Mouse (Mus musculus): Measurements from ENCODE around the gene Llgl1.

Llgl1 gene

DNA sequence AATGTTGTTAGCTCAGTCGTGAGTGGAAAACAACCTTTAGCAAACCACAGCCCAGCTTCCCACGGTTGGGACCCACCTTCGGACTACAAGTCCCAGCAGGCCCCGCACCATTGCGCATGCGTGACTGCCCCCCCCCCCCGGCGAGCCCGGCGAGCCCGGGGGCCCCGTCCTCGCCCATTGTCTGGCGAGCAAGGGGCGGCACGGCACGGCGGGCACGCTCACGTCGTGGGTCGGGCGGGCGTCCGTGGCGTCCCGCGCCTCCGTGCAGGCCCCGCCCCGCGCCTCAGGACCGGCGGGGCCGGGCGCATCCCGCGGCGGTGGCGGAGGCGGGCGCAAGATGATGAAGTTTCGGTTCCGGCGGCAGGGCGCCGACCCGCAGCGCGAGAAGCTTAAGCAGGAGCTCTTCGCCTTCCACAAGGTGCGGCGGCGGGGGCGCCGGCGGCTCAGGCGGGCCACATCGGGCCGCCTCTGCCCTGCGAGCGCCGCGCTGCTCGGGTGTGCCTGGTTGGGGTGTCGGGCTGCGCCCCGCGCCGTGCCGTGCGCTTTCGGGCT is at the start of gene Llgl1:
Gene Llgl1 (plus strand): TSS at position 200 of the 552 bp plus-strand sequence.
- peak; percentile 91 for DNase-seq (ENCODE audit: low read depth, low spot score)

DNA sequence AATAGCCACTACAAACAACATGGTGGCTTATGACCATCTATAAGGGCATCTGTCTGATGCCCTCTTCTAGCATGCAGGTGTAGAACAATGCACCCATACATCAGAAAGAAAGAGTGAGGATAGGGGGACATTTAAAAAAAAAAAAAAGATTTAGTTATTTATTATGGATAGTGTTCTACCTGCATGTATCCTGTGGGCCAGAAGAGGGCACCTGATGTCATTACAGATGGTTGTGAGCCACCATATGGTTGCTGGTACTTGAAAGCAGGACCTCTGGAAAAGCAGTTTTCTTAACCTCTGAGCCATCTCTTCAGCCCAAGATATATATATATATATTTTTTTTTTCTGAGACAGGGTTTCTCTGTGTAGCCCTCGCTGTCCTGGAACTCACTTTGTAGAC is 3.4 kb upstream of the Llgl1 start:
- no peak for DNase-seq (ENCODE audit: low read depth, low spot score)

- peak; percentile 61 for DNase-seq (ENCODE audit: low read depth, low spot score)
Measured at GRCm38 (mm10) chr11:60697561-60697960, 2.0 kb upstream of the Llgl1 start.

DNA sequence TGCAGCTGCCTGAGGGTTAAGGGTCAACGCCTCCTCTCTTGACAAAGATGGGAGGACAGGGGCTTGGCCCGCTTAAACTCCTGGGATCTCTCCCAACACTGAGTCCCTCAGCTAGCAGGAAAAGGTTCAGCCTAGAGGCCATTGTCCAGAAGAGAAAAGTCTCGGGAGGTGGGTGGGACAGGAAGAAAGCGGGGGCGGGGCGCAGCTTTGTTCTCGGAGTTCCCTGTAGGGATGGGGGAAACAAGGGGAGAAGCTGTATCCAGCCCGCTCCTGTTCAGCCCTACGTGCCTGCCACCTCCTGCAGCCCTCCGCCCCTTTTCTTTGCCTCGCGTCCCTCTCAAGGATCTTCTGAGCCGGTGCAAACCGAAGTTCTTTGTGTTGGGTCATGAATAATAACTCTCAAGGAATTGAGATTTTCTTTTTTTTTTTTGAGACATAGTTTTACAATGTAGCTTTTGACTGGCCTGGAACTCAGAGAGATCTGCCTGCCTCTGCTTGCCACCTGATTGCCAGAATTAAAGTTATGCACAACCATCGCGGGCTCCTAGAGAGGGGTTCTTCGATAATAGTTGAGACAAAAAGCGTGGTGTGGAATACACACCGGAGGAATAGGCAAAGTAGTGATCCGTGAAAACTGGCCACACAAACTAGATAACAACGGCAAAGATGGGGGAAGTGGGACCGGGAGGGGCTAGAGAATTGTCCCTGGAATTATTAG is 558 bp upstream of the Llgl1 start:
- DNase-seq (ENCODE audit: low read depth, low spot score), result peak; percentile 96

- no peak for DNase-seq (ENCODE audit: low read depth, low spot score)
Measured at GRCm38 (mm10) chr11:60700320-60701185, 1.0 kb downstream of the Llgl1 start.

DNA sequence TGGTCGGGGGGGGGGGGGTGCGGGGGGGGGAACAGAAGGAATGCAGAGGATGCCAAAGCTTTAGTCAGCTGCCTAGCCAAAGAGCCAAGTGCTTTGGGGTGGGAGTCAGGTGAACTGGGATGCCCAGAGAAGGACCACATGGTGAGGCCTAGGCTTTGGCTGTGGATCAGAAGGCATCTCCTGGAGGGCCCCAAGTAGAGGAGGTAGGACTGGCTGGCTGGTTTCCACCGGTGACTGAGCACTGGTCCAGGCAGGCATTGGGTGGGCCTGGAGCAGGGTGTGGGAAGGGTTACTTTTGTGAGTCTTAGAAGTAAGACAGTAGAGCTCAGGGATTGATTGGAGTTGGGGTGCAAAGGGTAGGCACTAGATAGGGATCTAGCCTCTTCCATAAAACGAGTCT is 2.1 kb downstream of the Llgl1 start:
- no peak for DNase-seq (ENCODE audit: low read depth, low spot score)

DNA sequence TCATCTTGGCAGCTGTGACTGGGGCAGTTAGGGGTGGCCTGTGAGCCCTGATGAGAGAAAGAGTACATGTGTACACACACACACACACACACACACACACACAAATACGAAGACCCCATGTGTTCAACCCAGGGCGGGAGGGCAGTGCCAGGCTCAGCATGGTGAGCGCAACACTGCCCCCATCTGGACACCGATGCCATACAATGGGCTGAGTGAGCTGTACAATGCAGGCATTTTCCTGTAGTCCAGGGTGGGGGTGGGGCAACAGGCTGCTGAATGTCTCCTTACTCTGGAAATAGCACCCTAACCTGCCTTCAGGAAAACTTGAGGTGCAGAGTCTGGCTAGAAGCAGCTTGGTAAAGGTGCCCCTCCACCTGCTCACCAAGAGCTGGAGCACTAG is 3.6 kb downstream of the Llgl1 start:
- peak; percentile 73 for DNase-seq (ENCODE audit: low read depth, low spot score)

DNA sequence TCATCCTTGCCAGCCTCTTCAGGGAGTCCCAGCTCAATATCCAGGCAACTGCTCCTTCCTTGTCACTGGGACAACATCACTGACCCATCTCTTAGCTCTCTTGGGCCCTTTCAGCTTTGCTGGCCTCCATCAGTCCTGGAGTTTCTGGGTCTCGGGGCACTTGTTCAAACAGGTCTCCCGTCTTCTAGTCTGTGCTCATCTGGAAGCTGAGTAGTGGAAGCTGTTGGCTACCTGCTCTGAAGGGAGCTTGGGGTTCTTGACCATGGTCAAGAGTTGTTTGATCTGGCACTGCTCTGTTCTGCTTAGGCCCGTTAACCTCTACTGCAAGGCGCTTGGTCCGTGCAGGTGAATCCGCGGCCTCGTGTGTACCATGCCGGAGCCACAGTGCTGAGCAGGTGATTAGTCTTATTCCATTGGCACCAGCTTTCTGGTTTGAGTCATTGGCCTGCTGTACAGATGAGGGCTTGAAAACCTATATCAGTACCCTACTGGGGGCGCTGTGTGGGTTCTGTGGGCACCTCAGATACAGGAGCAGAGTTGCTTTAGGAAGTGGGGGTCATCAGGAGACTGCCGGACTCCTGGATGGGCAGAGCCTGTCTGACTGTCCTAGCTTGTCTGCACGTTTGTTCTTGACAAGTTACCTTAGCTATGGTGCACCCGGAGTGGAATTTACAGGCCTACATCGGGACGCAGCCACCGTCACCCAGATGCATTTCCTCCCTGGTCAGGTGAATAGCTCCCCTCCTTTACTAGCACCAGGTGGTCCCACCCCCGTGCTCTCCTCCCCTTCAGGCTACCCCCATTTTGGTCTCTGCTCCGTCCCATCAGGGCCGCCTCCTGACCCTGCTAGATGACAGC is 4.7 kb downstream of the Llgl1 start:
- DNase-seq (ENCODE audit: low read depth, low spot score), result no peak

GRCm38 (mm10) chr11:60705255-60705654 is 5.7 kb downstream of the Llgl1 start:
- DNase-seq (ENCODE audit: low read depth, low spot score), result no peak

DNA sequence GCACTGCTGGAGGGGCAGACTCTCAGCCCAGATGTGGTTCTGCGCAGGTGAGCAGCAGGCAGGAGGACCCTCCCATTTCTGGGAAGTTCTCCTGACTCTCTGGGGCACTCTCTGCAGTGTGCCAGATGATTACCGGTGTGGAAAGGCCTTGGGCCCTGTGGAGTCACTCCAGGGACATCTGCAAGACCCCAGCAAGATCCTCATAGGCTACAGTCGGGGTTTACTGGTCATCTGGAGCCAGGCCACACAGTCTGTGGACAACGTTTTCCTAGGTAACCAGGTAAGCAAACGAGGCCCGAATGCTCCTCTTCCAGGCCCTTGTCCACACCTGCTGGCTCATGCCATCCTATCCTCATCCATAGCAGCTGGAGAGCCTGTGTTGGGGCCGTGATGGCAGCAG is 6.6 kb downstream of the Llgl1 start:
- no peak for DNase-seq (ENCODE audit: low read depth, low spot score)

- DNase-seq (ENCODE audit: low read depth, low spot score), result no peak
Measured at GRCm38 (mm10) chr11:60706696-60707480, 7.4 kb downstream of the Llgl1 start.

- DNase-seq (ENCODE audit: low read depth, low spot score), result no peak
Measured at GRCm38 (mm10) chr11:60707672-60708071, 8.1 kb downstream of the Llgl1 start.

- DNase-seq (ENCODE audit: low read depth, low spot score), result no peak
Measured at GRCm38 (mm10) chr11:60708631-60709030, 9.1 kb downstream of the Llgl1 start.

DNA sequence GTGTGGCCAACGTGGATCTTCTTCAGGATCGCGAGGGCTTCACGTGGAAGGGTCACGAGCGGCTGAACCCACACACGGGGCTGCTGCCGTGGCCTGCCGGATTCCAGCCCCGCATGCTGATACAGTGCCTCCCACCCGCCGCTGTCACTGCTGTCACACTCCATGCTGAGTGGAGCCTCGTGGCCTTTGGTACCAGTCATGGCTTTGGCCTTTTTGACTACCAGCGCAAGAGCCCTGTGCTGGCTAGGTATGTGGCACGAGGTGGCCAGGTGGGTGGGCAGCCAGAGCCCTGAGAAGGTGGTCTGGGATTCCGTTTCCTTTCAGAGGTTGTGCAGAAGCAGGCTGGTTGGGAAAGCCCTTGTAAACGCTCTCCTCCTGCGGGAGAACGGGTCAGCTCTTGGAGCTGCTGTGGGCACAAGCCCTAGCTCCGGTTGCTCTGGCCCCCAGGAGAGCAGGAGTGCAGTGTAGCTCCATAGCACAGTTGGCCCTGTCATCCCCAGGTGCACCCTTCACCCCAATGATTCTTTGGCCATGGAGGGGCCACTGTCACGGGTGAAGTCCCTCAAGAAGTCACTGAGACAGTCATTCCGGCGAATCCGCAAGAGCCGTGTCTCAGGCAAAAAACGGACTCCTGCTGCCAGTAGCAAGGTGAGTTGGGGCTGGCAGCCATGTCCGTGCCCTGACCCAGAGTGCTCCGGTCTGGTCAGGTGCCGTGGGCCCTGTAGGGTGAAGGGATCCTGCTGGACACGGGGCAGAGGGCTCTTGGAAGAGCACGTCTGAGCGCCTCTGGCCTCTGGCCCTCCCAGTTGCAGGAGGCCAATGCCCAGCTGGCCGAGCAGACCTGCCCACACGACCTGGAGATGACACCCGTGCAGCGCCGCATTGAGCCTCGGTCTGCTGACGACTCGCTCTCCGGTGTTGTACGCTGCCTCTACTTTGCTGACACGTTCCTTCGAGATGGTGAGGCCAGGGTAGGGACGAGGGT is 10.2 kb downstream of the Llgl1 start:
- no peak for DNase-seq (ENCODE audit: low read depth, low spot score)

DNA sequence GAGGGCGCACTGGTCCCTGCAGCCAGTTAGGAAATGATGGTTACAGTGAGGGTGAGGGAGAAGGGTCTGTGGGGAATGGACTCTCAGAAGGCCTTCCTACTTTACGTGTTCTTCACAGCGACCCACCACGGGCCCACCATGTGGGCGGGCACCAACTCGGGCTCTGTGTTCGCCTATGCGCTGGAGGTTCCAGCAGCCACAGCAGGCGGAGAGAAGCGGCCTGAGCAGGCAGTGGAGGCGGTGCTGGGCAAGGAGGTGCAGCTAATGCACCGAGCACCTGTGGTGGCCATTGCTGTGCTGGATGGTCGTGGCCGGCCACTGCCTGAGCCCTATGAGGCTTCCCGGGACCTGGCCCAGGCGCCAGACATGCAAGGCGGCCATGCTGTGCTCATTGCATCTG is 11.7 kb downstream of the Llgl1 start:
- no peak for DNase-seq (ENCODE audit: low read depth, low spot score)

DNA sequence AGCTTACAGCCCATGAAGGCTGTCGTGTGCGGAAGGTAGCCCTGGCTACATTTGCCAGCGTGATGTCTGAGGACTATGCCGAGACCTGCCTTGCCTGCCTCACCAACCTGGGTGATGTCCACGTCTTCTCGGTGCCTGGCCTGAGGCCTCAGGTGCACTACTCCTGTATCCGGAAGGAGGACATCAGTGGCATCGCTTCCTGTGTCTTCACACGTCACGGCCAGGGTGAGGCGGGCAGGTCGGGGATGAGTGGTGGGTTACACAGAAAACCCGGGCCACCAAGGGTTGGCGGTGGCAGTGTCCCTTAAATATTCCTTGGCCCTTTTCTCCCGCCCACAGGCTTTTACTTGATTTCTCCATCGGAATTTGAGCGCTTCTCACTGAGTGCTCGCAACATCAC is 12.5 kb downstream of the Llgl1 start:
- DNase-seq (ENCODE audit: low read depth, low spot score), result no peak

- DNase-seq (ENCODE audit: low read depth, low spot score), result no peak
Measured at GRCm38 (mm10) chr11:60712639-60713255, 13.2 kb downstream of the Llgl1 start.

DNA sequence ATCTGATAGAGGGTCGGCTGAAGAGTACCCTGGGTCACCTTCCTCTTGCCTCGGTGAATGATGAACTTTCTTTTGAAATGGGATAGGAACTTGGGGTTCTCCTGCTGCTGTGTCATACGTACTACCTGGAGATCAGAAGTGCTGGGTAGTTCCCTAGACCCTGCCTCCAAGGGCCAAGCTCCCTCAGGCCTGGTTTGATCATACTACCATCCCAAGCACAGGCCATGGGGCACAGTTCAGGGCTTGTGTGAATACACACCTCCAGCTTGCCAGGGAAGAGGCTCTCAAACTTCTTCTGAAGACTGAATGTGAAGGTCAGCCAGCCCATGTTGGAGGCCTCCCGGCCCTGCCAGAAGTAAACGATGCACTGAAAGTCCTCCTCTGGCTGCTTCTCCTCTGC is 16.3 kb downstream of the Llgl1 start:
- no peak for DNase-seq (ENCODE audit: low read depth, low spot score)

GRCm38 (mm10) chr11:60719263-60719662 is 19.7 kb downstream of the Llgl1 start:
- no peak for DNase-seq (ENCODE audit: low read depth, low spot score)

All from R1 (cell line).